Mouse (Mus musculus): ENCODE data around the gene Pgam2.

- TF ChIP-seq POLR2A (IDR thresholded peaks at IDR 0.05; ENCODE audit: low read depth, low read length) = no peak
- no peak for TF ChIP-seq CTCF (conservative IDR thresholded peaks at IDR 0.05; ENCODE audit: insufficient read depth, insufficient read length, low read depth, low read length)
Observed at GRCm38 (mm10) chr11:5790431-5790830, 13.1 kb downstream of the Pgam2 start.

All from kidney, adult 2 months (tissue).